Mouse (Mus musculus): Measurements from ENCODE around the gene Gm13090.

GRCm38 (mm10) chr4:151138135-151138534, 48.8 kb downstream of the Gm13090 start:
- no peak for TF ChIP-seq CTCF (IDR thresholded peaks at IDR 0.05; ENCODE audit: insufficient read depth, low read length)
- no peak for TF ChIP-seq POLR2A (IDR thresholded peaks at IDR 0.05; ENCODE audit: borderline replicate concordance, extremely low read depth, low read depth, low read length)

Measured in lung, adult 2 months (tissue).